Mouse (Mus musculus): ENCODE results near the gene Akr1a1.

DNA sequence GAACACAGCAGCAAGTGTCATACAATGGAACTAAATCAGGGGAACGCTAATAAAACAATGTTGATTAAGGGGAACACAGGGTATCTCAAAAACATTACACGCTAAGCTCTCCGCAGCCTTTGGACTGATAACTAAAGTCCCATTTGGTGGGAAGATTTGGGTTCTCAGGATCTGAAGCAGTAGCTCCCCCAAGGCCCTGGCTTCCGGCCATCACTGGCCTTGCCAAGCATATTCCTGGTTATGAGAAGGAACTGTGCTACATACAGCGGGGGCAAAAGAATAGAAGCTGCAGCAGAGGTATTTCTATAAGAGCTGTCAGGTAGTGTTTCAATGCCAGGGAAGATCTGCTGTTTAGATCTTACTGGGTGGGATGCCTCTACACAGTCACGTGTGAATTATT is 1.7 kb upstream of the Akr1a1 start:
- no peak for TF ChIP-seq CTCF (IDR thresholded peaks at IDR 0.05; ENCODE audit: low read depth)
- TF ChIP-seq EP300 (IDR thresholded peaks at IDR 0.05; ENCODE audit: low read depth), result no peak
